Mouse (Mus musculus): ENCODE data around the gene Ermap. TPM values are rescaled to one million over a fixed set of nuclear protein-coding genes. Genes with fewer than 3 reads are reported as not detected.

Ermap gene
- 173 and 189 TPM in 2 replicates for polyA plus RNA-seq (2011; ENCODE audit: insufficient read depth, insufficient read length, low replicate concordance, missing spikeins)

DNA sequence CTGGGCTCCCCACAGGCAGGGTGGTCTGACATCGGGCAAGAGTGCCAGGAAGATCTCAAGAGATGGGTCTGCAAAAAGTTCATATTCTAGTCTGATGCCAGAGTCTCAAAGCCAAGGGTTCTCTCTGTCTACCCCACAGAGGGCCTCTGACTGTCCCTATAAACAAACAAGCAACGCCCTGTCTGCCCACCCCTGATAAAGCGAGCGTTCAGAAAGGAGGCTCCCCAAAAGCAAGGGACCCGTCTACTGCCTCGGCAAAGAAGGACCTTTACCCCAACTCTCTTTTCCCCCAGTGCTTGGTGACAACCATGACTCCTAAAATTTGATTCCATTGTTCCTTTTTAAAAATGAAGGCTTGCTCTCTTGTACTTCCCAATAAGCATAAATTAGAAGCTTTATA is at the start of gene Ermap:
TSS of gene Ermap (minus strand) at position 148 of the 400 bp plus-strand sequence.
- Histone ChIP-seq H3K4me1 (ENCODE audit: control insufficient read depth, insufficient read depth, low read length) (peaks cover 3% of the 10 kb centered on the region), H3K4me3 (replicated peaks; ENCODE audit: control insufficient read depth, low read depth, low read length) (peak within 1 kb of the TSS; percentile 88), H3K27ac (ENCODE audit: control insufficient read depth, insufficient read depth, low read depth, low read length, poor library complexity) (peak within 1 kb of the TSS; percentile 93)
- WGBS, result 60% methylated on average over 6 of the region's 6 CpGs
- TF ChIP-seq CTCF (IDR thresholded peaks at IDR 0.05; ENCODE audit: control insufficient read depth, insufficient read depth, low read length), result no peak
- TF ChIP-seq POLR2A (IDR thresholded peaks at IDR 0.05; ENCODE audit: borderline replicate concordance, control insufficient read depth, low read depth, low read length), result peak; percentile 47; the same call in 1 of the 2 replicates

DNA sequence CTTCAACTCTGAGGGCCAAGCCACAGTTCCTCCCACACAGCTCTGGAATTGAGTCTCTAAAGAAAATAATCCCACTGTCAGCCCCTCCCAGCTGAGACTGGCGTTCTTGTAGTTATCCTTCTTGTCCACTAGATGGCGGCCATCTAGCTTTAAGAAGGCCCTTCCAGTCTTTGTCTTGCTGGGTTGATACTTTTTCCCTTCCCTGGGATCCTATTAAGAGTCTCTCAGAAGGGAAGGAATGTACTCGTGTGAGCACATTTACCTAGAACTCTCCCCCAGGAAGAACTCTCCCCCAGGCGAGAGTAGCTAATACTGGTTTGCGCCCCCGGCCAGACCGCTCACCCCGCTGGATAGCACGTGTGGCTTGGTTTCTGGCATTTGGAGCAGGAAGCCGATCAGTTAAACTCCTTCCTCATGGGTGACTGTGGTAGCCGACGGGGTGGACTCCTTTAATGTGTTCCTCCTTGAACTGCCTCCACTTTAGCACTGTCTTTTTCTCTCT is 49.4 kb upstream of the Ermap start:
- H3K4me1 ChIP-seq (ENCODE audit: control insufficient read depth, insufficient read depth, low read length), result no peaks in the 10 kb centered on the region; the same call in 1 of the 2 replicates
- no peak overlapping the region for H3K27ac ChIP-seq (ENCODE audit: control insufficient read depth, insufficient read depth, low read depth, low read length, poor library complexity)
- TF ChIP-seq CTCF (IDR thresholded peaks at IDR 0.05; ENCODE audit: control insufficient read depth, insufficient read depth, low read length) (peak; percentile 53), POLR2A (IDR thresholded peaks at IDR 0.05; ENCODE audit: borderline replicate concordance, control insufficient read depth, low read depth, low read length) (no peak)
- peak overlapping the region; percentile 21 for H3K4me3 ChIP-seq (replicated peaks; ENCODE audit: control insufficient read depth, low read depth, low read length)
- under 1% methylated on average over 12 of the region's 12 CpGs for WGBS

DNA sequence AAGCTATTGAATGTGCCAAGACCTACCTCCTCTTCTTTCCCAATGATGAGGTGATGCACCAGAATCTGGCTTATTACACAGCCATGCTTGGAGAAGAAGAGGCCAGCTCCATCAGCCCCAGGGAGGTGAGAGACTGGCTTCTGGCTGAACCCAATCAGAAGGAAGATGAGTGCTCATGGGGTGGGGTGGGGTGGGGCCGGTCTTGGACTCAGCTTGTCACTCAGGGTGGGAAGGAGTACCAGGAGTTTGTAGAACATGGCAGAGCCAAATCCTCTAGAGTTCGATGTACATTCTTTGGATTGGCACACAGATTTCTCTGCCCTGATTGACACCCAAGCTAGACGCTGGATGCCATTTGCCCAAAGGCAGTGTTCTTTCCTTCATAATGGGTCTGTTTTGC is 48.9 kb upstream of the Ermap start:
- Histone ChIP-seq H3K4me1 (ENCODE audit: control insufficient read depth, insufficient read depth, low read length) (no peaks in the 10 kb centered on the region; the same call in 1 of the 2 replicates), H3K27ac (ENCODE audit: control insufficient read depth, insufficient read depth, low read depth, low read length, poor library complexity) (no peak overlapping the region), H3K4me3 (replicated peaks; ENCODE audit: control insufficient read depth, low read depth, low read length) (peak overlapping the region; percentile 19)
- TF ChIP-seq CTCF (IDR thresholded peaks at IDR 0.05; ENCODE audit: control insufficient read depth, insufficient read depth, low read length), result no peak
- no peak for TF ChIP-seq POLR2A (IDR thresholded peaks at IDR 0.05; ENCODE audit: borderline replicate concordance, control insufficient read depth, low read depth, low read length)
- WGBS, result 51% methylated on average over 3 of the region's 3 CpGs

DNA sequence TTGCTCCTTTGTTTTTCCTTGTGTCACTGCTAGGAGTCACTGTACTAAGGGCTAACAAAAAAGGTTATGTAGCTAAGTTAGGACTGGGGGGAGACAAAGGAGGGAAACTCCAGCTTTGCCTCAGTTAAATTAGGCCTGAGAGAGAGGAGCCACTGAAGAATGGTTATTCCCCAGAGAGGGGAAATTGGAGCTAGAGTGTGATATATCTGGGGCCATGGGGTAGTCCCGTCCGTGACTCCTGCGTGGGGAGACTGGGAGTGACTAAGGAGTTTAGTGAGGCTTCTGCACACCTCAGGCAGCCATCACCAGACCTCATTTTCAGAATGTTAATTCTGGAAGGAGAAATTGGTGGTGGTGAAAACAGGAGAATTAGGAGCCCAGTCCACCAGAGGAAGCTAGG is 44.5 kb upstream of the Ermap start:
- no peak for TF ChIP-seq CTCF (IDR thresholded peaks at IDR 0.05; ENCODE audit: control insufficient read depth, insufficient read depth, low read length)
- no peak for TF ChIP-seq POLR2A (IDR thresholded peaks at IDR 0.05; ENCODE audit: borderline replicate concordance, control insufficient read depth, low read depth, low read length)
- Histone ChIP-seq H3K4me3 (replicated peaks; ENCODE audit: control insufficient read depth, low read depth, low read length) (no peak overlapping the region), H3K27ac (ENCODE audit: control insufficient read depth, insufficient read depth, low read depth, low read length, poor library complexity) (no peak overlapping the region), H3K4me1 (ENCODE audit: control insufficient read depth, insufficient read depth, low read length) (no peaks in the 10 kb centered on the region; the same call in 1 of the 2 replicates)
- 78% methylated on average over 3 of the region's 3 CpGs for WGBS

DNA sequence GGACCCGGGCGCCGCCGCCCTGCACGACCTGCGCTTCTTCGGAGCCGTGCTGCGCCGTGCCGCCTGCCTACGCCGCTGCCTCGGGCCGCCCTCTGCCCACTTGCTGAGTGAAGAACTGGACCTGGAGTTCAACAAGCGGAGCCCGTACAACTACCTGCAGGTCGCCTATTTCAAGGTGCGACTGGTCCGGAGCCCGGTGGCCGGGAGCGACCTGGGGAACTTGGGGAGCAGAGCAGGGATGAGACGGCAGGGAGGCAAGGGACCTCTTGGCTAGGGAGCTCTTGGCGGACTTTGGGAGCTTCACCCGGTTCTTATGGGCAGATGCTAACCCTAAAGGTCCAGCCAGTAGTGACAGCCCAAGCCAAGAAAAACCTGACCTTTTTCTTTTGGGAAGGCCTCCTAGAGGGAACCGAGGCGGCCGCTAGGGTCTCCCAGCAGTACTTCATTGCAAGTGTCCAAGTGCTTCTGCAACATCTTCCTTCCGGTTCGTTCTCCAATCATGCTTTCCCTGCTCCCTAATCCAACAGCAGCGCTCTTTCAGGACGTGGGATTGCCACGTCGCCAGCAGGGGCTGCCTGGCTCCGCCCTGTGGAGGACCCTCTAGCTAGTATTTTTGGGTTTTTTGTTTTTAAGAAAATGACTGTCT is 43.6 kb upstream of the Ermap start:
- Histone ChIP-seq H3K27ac (ENCODE audit: control insufficient read depth, insufficient read depth, low read depth, low read length, poor library complexity) (no peak overlapping the region; the same call in 1 of the 2 replicates), H3K4me1 (ENCODE audit: control insufficient read depth, insufficient read depth, low read length) (no peaks in the 10 kb centered on the region; the same call in 1 of the 2 replicates), H3K4me3 (replicated peaks; ENCODE audit: control insufficient read depth, low read depth, low read length) (peak overlapping the region; percentile 74)
- TF ChIP-seq CTCF (IDR thresholded peaks at IDR 0.05; ENCODE audit: control insufficient read depth, insufficient read depth, low read length) (no peak), POLR2A (IDR thresholded peaks at IDR 0.05; ENCODE audit: borderline replicate concordance, control insufficient read depth, low read depth, low read length) (no peak)
- 2% methylated on average over 36 of the region's 36 CpGs for WGBS

DNA sequence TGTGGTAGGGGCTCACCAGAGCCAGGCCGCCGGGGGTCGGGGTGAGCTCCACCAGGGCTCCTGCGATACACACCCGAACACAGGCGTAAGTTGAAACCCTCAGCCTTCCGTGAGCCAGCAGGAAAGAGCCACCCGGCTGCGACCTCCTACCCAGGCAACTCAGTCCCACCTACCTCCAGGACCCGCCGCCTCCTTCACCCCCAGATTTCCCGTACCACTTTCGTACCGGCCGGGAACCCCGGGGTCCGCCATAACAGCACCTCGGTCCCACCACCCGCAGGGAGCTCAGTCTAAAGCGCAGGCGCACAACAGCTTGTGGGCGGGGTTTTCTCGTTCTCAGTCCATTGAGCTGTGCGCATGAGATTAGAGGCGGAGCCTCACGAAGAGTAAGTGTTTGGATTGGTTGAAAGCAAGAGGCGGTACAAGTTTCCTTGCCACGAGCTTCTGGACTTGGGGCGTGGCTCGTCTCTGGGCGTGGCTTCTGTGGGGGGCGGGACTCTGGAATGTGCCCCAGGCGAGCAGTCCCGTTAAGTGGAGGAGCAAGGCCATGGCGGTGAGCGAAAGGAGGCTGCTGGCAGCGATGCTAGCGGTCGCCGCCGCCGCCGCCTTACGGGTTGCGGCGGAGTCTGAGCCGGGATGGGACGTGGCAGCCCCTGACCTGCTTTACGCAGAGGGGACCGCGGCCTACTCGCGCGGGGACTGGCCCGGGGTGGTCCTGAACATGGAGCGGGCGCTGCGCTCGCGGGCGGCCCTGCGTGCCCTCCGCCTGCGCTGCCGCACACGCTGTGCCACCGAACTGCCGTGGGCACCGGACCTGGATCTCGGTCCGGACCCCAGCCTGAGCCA is 42.8 kb upstream of the Ermap start, which contains the start of the genes AU022252 and P3h1:
TSS of gene AU022252 (minus strand) at position 303 of the 846 bp plus-strand sequence.
TSS of gene P3h1 (plus strand) at position 506 of the 846 bp plus-strand sequence.
- TF ChIP-seq POLR2A (IDR thresholded peaks at IDR 0.05; ENCODE audit: borderline replicate concordance, control insufficient read depth, low read depth, low read length) (peak; percentile 51; the same call in 1 of the 2 replicates), CTCF (IDR thresholded peaks at IDR 0.05; ENCODE audit: control insufficient read depth, insufficient read depth, low read length) (no peak)
- peak within 1 kb of the TSS; percentile 29; the same call in 1 of the 2 replicates for H3K27ac ChIP-seq (ENCODE audit: control insufficient read depth, insufficient read depth, low read depth, low read length, poor library complexity)
- peak within 1 kb of the TSS; percentile 99 for H3K4me3 ChIP-seq (replicated peaks; ENCODE audit: control insufficient read depth, low read depth, low read length)
- H3K4me1 ChIP-seq (ENCODE audit: control insufficient read depth, insufficient read depth, low read length), result no peaks in the 10 kb centered on the region; the same call in 1 of the 2 replicates
- WGBS, result under 1% methylated on average over 69 of the region's 71 CpGs

DNA sequence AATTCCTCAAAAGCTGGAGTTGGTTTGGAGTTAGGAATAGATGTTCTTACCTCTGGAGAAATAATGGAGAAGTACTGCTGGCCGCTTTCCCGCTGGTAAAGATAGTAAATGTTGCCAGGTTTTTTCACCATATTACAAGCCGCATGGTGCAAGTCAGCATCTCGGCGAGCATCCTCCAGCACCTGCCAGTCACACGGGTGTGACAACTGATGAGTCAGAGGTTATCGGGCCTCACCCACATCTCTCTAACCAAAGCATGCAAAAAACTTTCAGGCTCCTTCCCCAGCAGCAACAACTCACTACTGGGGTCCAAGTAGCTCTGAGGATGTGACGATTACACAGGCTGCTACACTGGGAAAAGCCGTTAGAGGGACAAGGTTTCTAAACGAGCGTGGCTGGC is 36.9 kb upstream of the Ermap start:
- WGBS, result 86% methylated on average over 11 of the region's 11 CpGs
- no peak for TF ChIP-seq CTCF (IDR thresholded peaks at IDR 0.05; ENCODE audit: control insufficient read depth, insufficient read depth, low read length)
- no peak for TF ChIP-seq POLR2A (IDR thresholded peaks at IDR 0.05; ENCODE audit: borderline replicate concordance, control insufficient read depth, low read depth, low read length)
- Histone ChIP-seq H3K27ac (ENCODE audit: control insufficient read depth, insufficient read depth, low read depth, low read length, poor library complexity) (no peak overlapping the region), H3K4me3 (replicated peaks; ENCODE audit: control insufficient read depth, low read depth, low read length) (no peak overlapping the region), H3K4me1 (ENCODE audit: control insufficient read depth, insufficient read depth, low read length) (no peaks in the 10 kb centered on the region)

DNA sequence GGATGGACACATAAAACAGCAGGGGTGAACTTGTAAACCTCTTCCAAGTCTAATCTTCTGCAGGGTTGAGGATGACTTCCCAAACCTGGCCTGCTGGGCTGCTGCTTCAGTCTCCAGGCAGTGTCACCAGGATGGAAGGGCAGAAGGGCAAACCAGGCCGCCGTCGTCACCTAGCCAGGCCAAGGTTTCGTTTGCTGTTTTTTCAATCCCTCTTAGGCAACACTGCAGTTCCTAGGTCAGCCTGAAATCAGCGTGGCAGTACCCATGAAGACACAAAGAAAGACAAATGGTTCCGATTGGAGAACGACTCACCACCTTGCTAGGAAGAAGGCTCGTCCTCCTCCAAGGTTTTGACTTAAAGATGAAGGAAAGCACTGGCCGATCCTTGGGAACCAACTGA is 35.9 kb upstream of the Ermap start:
- H3K27ac ChIP-seq (ENCODE audit: control insufficient read depth, insufficient read depth, low read depth, low read length, poor library complexity), result no peak overlapping the region
- WGBS, result 86% methylated on average over 9 of the region's 9 CpGs

More for the DNA sequence above, 35.9 kb upstream of the Ermap start:
- Histone ChIP-seq H3K4me3 (replicated peaks; ENCODE audit: control insufficient read depth, low read depth, low read length) (no peak overlapping the region), H3K4me1 (ENCODE audit: control insufficient read depth, insufficient read depth, low read length) (no peaks in the 10 kb centered on the region)
- TF ChIP-seq POLR2A (IDR thresholded peaks at IDR 0.05; ENCODE audit: borderline replicate concordance, control insufficient read depth, low read depth, low read length) (no peak), CTCF (IDR thresholded peaks at IDR 0.05; ENCODE audit: control insufficient read depth, insufficient read depth, low read length) (no peak)
